Mouse (Mus musculus) liver, embryonic 13.5 days (tissue): ENCODE results near the gene Kcnh5. TPM values are rescaled to one million over a fixed set of nuclear protein-coding genes. Genes with fewer than 3 reads are reported as not detected.

Source experiments
- ATAC-seq: fragments of 200-750 bp; cut with Nextera tagmentation; 2 replicates; pipeline ENCODE4 v1.8.0; 2017; ENCODE audit warnings: low read depth, mild to moderate bottlenecking, moderate number of reproducible peaks, moderate library complexity
- DNase-seq: peaks from one replicate; pipeline ENCODE4 v3.0.0; 2022
- H3K27ac ChIP-seq: fragments of 300-500 bp; sonication (generic); 2 replicates; pipeline ENCODE4 v1.5.1; 2015; ENCODE audit warnings: moderate library complexity, mild to moderate bottlenecking, inconsistent platforms
- H3K27me3 ChIP-seq: fragments of 300-500 bp; sonication (generic); 2 replicates; pipeline ENCODE4 v1.6.1; 2015; ENCODE audit warnings: mild to moderate bottlenecking, inconsistent platforms
- H3K36me3 ChIP-seq: fragments of 300-500 bp; sonication (generic); 2 replicates; pipeline ENCODE4 v1.6.1; 2015; ENCODE audit warnings: mild to moderate bottlenecking, inconsistent platforms
- H3K4me1 ChIP-seq: fragments of 300-500 bp; sonication (generic); replicated peaks from 2 replicates; pipeline ENCODE4 v1.6.1; 2015; ENCODE audit warnings: inconsistent platforms
- H3K4me2 ChIP-seq: fragments of 300-500 bp; sonication (generic); 2 replicates; pipeline ENCODE4 v1.6.1; 2015; ENCODE audit warnings: inconsistent platforms, mild to moderate bottlenecking, moderate library complexity
- H3K4me3 ChIP-seq: fragments of 300-500 bp; sonication (generic); replicated peaks from 2 replicates; pipeline ENCODE4 v1.5.1; 2015; ENCODE audit warnings: mild to moderate bottlenecking, inconsistent platforms
- H3K9ac ChIP-seq: fragments of 300-500 bp; sonication (generic); 2 replicates; pipeline ENCODE4 v1.6.1; 2015; ENCODE audit warnings: mild to moderate bottlenecking, inconsistent platforms
- H3K9me3 ChIP-seq: fragments of 300-500 bp; sonication (generic); replicated peaks from 2 replicates; pipeline ENCODE4 v1.6.1; 2016; ENCODE audit warnings: inconsistent platforms
- WGBS: fragments of 180-500 bp; shearing (Covaris S2); methylation state at CpG from one replicate; pipeline ENCODE4 v1.1.7; 2015; ENCODE audit not compliant: insufficient replicate concordance; 5-methylcytosine and 5-hydroxymethylcytosine counted together
- polyA plus RNA-seq: library from polyadenylated mRNA; unstranded; fragments of >200 nt; fragmentation: Nextera tagmentation; extraction: Ambion mirVana; gene quantifications from 2 replicates; pipeline ENCODE4 v1.2.1, GENCODE M21; 2015

The Kcnh5 gene
- polyA plus RNA-seq, 1 experiment from 2014 or later, result not detected

- Histone ChIP-seq H3K4me1 (no peaks in the 10 kb centered on the region), H3K27me3 (no peaks in the 10 kb centered on the region), H3K27ac (no peak overlapping the region), H3K36me3 (no peaks in the 10 kb centered on the region), H3K9ac (no peak overlapping the region), H3K9me3 (no peaks in the 10 kb centered on the region), H3K4me3 (no peak overlapping the region), H3K4me2 (no peak overlapping the region)
- ATAC-seq (no peak), DNase-seq (no peak)
- WGBS, result 76% methylated on average over 1 of the region's 1 CpGs
Observed at GRCm38 (mm10) chr12:75090957-75091356, 86.2 kb downstream of the Kcnh5 start.

- H3K9ac ChIP-seq, result no peak overlapping the region
- no peak for ATAC-seq
- H3K27me3 ChIP-seq, result no peaks in the 10 kb centered on the region
- H3K4me1 ChIP-seq, result no peaks in the 10 kb centered on the region
- H3K9me3 ChIP-seq, result no peaks in the 10 kb centered on the region
- 41% methylated on average over 5 of the region's 5 CpGs for WGBS
- H3K27ac ChIP-seq, result no peak overlapping the region
- no peak overlapping the region for H3K4me3 ChIP-seq
- DNase-seq, result no peak
- no peak overlapping the region for H3K4me2 ChIP-seq
- H3K36me3 ChIP-seq, result no peaks in the 10 kb centered on the region
Observed at GRCm38 (mm10) chr12:75077175-75077574, 100.0 kb downstream of the Kcnh5 start.

- Histone ChIP-seq H3K4me1 (no peaks in the 10 kb centered on the region), H3K4me2 (no peak overlapping the region), H3K27me3 (no peaks in the 10 kb centered on the region), H3K4me3 (no peak overlapping the region), H3K27ac (no peak overlapping the region), H3K36me3 (no peaks in the 10 kb centered on the region), H3K9me3 (no peaks in the 10 kb centered on the region), H3K9ac (no peak overlapping the region)
- WGBS, result 79% methylated on average over 2 of the region's 2 CpGs
- DNase-seq, result no peak
- ATAC-seq, result no peak
Observed at GRCm38 (mm10) chr12:75071043-75071442, 106.1 kb downstream of the Kcnh5 start.

- DNase-seq (no peak), ATAC-seq (no peak)
- H3K4me2 ChIP-seq, result no peak overlapping the region
- no peak overlapping the region for H3K4me3 ChIP-seq
- no peaks in the 10 kb centered on the region for H3K27me3 ChIP-seq
- no peak overlapping the region for H3K9ac ChIP-seq
- no peaks in the 10 kb centered on the region for H3K4me1 ChIP-seq
- H3K9me3 ChIP-seq, result no peaks in the 10 kb centered on the region
- H3K27ac ChIP-seq, result no peak overlapping the region
- no peaks in the 10 kb centered on the region for H3K36me3 ChIP-seq
Observed at GRCm38 (mm10) chr12:75062571-75062970, 114.6 kb downstream of the Kcnh5 start.

- no peak overlapping the region for H3K4me2 ChIP-seq
- no peak overlapping the region for H3K4me3 ChIP-seq
- WGBS, result 63% methylated on average over 4 of the region's 4 CpGs
- no peaks in the 10 kb centered on the region for H3K9me3 ChIP-seq
- no peaks in the 10 kb centered on the region for H3K4me1 ChIP-seq
- H3K9ac ChIP-seq, result no peak overlapping the region
- no peak overlapping the region for H3K27ac ChIP-seq
- H3K27me3 ChIP-seq, result no peaks in the 10 kb centered on the region
- no peaks in the 10 kb centered on the region for H3K36me3 ChIP-seq
- no peak for DNase-seq
- no peak for ATAC-seq
Observed at GRCm38 (mm10) chr12:75061731-75062130, 115.4 kb downstream of the Kcnh5 start.

GRCm38 (mm10) chr12:75053731-75054130 is 123.4 kb downstream of the Kcnh5 start:
- no peaks in the 10 kb centered on the region for H3K9me3 ChIP-seq
- no peak overlapping the region for H3K9ac ChIP-seq
- ATAC-seq (no peak), DNase-seq (no peak)
- WGBS, result 22% methylated on average over 1 of the region's 1 CpGs
- no peaks in the 10 kb centered on the region for H3K4me1 ChIP-seq
- no peaks in the 10 kb centered on the region for H3K27me3 ChIP-seq
- H3K4me3 ChIP-seq, result no peak overlapping the region
- H3K27ac ChIP-seq, result no peak overlapping the region
- no peak overlapping the region for H3K4me2 ChIP-seq
- H3K36me3 ChIP-seq, result no peaks in the 10 kb centered on the region

GRCm38 (mm10) chr12:75036694-75037093 is 140.4 kb downstream of the Kcnh5 start:
- Histone ChIP-seq H3K36me3 (no peaks in the 10 kb centered on the region), H3K4me1 (no peaks in the 10 kb centered on the region), H3K4me2 (no peak overlapping the region), H3K27me3 (no peaks in the 10 kb centered on the region), H3K9ac (no peak overlapping the region), H3K27ac (no peak overlapping the region), H3K9me3 (no peaks in the 10 kb centered on the region), H3K4me3 (no peak overlapping the region)
- DNase-seq, result no peak
- 58% methylated on average over 5 of the region's 5 CpGs for WGBS
- ATAC-seq, result no peak

- ATAC-seq, result no peak
- Histone ChIP-seq H3K4me3 (no peak overlapping the region), H3K4me2 (no peak overlapping the region), H3K27me3 (no peaks in the 10 kb centered on the region), H3K9me3 (no peaks in the 10 kb centered on the region), H3K27ac (no peak overlapping the region), H3K4me1 (no peaks in the 10 kb centered on the region), H3K9ac (no peak overlapping the region), H3K36me3 (no peaks in the 10 kb centered on the region)
- DNase-seq, result no peak
- WGBS, result 74% methylated on average over 8 of the region's 8 CpGs
Observed at GRCm38 (mm10) chr12:75031970-75032864, 144.9 kb downstream of the Kcnh5 start.

- DNase-seq, result no peak
- Histone ChIP-seq H3K4me2 (no peak overlapping the region), H3K9ac (no peak overlapping the region), H3K9me3 (no peaks in the 10 kb centered on the region), H3K4me1 (no peaks in the 10 kb centered on the region), H3K27ac (no peak overlapping the region), H3K4me3 (no peak overlapping the region), H3K36me3 (no peaks in the 10 kb centered on the region), H3K27me3 (no peaks in the 10 kb centered on the region)
- WGBS, result 71% methylated on average over 3 of the region's 3 CpGs
- ATAC-seq, result no peak
Observed at GRCm38 (mm10) chr12:74971187-74971586, 205.9 kb downstream of the Kcnh5 start.

- Histone ChIP-seq H3K4me2 (no peak overlapping the region), H3K4me3 (no peak overlapping the region), H3K9ac (no peak overlapping the region), H3K36me3 (no peaks in the 10 kb centered on the region), H3K27me3 (no peaks in the 10 kb centered on the region), H3K4me1 (no peaks in the 10 kb centered on the region), H3K9me3 (no peaks in the 10 kb centered on the region), H3K27ac (no peak overlapping the region)
- no peak for ATAC-seq
- no peak for DNase-seq
- WGBS, result 42% methylated on average over 4 of the region's 4 CpGs
Observed at GRCm38 (mm10) chr12:74969420-74969819, 207.7 kb downstream of the Kcnh5 start.

GRCm38 (mm10) chr12:74966266-74966665 is 210.9 kb downstream of the Kcnh5 start:
- Histone ChIP-seq H3K4me2 (no peak overlapping the region), H3K27me3 (no peaks in the 10 kb centered on the region), H3K9me3 (no peaks in the 10 kb centered on the region), H3K27ac (no peak overlapping the region), H3K9ac (no peak overlapping the region), H3K4me1 (no peaks in the 10 kb centered on the region), H3K4me3 (no peak overlapping the region), H3K36me3 (no peaks in the 10 kb centered on the region)
- 61% methylated on average over 2 of the region's 2 CpGs for WGBS
- no peak for DNase-seq
- no peak for ATAC-seq

GRCm38 (mm10) chr12:74952661-74953060 is 224.5 kb downstream of the Kcnh5 start:
- H3K9me3 ChIP-seq, result no peaks in the 10 kb centered on the region
- no peak overlapping the region for H3K4me3 ChIP-seq
- no peaks in the 10 kb centered on the region for H3K36me3 ChIP-seq
- H3K9ac ChIP-seq, result no peak overlapping the region
- ATAC-seq (no peak), DNase-seq (no peak)
- no peak overlapping the region for H3K27ac ChIP-seq
- 69% methylated on average over 2 of the region's 2 CpGs for WGBS
- no peaks in the 10 kb centered on the region for H3K27me3 ChIP-seq
- no peak overlapping the region for H3K4me2 ChIP-seq
- no peaks in the 10 kb centered on the region for H3K4me1 ChIP-seq
